Mouse (Mus musculus) MEL (cell line): ENCODE data around the gene Tmem184a.

Experiments used
- CHD2 ChIP-seq: IDR thresholded peaks from 2 replicates; pipeline ENCODE4 v1.6.1; 2011; ENCODE audit warnings: low read length, improper control_type of control experiment
- CTCF ChIP-seq, 3 experiments: IDR thresholded peaks in 2 of 3; conservative IDR thresholded peaks in 1 of 3; 2 replicates each; pipeline ENCODE4 v1.5.1; 2011 to 2012; ENCODE audit warnings: low read length in 3 of 3, low read depth in 2 of 3, mild to moderate bottlenecking in 2 of 3, improper control_type of control experiment in 1 of 3, inconsistent platforms in 1 of 3, mixed read lengths in 1 of 3, moderate library complexity in 1 of 3; ENCODE audit not compliant: control insufficient read depth in 1 of 3, insufficient read depth in 1 of 3, poor library complexity in 1 of 3, severe bottlenecking in 1 of 3
- E2F4 ChIP-seq: IDR thresholded peaks from 2 replicates; pipeline ENCODE4 v1.6.1; 2011; ENCODE audit warnings: low read depth, low read length, improper control_type of control experiment, borderline replicate concordance
- EP300 ChIP-seq, 2 experiments: IDR thresholded peaks; 2 replicates each; pipeline ENCODE4 v1.6.1; 2011; ENCODE audit warnings: improper control_type of control experiment in 2 of 2, low read length in 2 of 2, low read depth in 1 of 2, mild to moderate bottlenecking in 1 of 2
- ETS1 ChIP-seq: IDR thresholded peaks from 2 replicates; pipeline ENCODE4 v1.6.1; 2012; ENCODE audit warnings: low read depth, mild to moderate bottlenecking, inconsistent platforms, low read length, improper control_type of control experiment, moderate library complexity
- GATA1 ChIP-seq: IDR thresholded peaks from 2 replicates; pipeline ENCODE4 v1.6.1; 2011; ENCODE audit warnings: low read depth, low read length, improper control_type of control experiment
- MAZ ChIP-seq: IDR thresholded peaks from 2 replicates; pipeline ENCODE4 v1.6.1; 2012; ENCODE audit warnings: low read depth, mild to moderate bottlenecking, inconsistent platforms, low read length, improper control_type of control experiment
- POLR2A ChIP-seq, 2 experiments: IDR thresholded peaks; 2 replicates each; pipeline ENCODE4 v1.6.1; 2011 to 2012; ENCODE audit warnings: low read length in 2 of 2, mild to moderate bottlenecking in 2 of 2, control low read depth in 1 of 2, improper control_type of control experiment in 1 of 2, low read depth in 1 of 2, moderate library complexity in 1 of 2; ENCODE audit not compliant: control insufficient read depth in 1 of 2, insufficient read depth in 1 of 2, poor library complexity in 1 of 2
- TCF12 ChIP-seq: IDR thresholded peaks from 2 replicates; pipeline ENCODE4 v1.6.1; 2014; ENCODE audit warnings: low read depth, mild to moderate bottlenecking, inconsistent platforms, low read length, improper control_type of control experiment, moderate library complexity
- UBTF ChIP-seq: IDR thresholded peaks from 2 replicates; pipeline ENCODE4 v1.6.1; 2012; ENCODE audit warnings: low read depth, mild to moderate bottlenecking, inconsistent platforms, low read length, improper control_type of control experiment, moderate library complexity, borderline replicate concordance; ENCODE audit not compliant: insufficient read depth
- ZNF384 ChIP-seq: IDR thresholded peaks from 2 replicates; pipeline ENCODE4 v1.6.1; 2012; ENCODE audit warnings: low read depth, mild to moderate bottlenecking, inconsistent platforms, low read length, improper control_type of control experiment

DNA sequence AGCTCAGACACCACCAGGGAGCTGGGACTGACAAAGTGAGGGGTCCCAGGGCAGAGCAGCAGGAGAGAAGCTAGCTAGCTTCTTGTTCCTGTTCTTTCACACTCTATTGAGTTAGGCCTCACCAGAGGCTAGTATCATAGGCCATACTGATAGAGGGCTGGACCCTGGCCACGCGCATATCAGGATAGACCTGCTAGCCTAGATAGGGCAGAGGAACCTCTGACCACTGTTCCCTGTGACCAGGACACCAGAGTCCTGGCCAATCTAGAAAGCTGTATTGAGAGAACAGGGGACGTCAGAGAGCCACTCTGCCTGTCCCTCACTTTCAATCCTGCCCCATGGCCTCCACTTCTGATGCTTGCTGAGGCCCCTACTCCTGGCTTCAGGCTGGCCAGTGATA is 1.7 kb downstream of the Tmem184a start:
- TF ChIP-seq ETS1 (no peak), CHD2 (no peak), EP300 (IDR thresholded peaks at IDR 0.05; ENCODE audit: low read depth in 1 of 2, low read length in 2 of 2) (peak in 1 of 2 experiments; percentile 48; a peak in 2 of 4 replicates), GATA1 (0 out of 2 replicates have a peak, but pooled peaks have one; percentile 24), E2F4 (no peak), POLR2A (IDR thresholded peaks at IDR 0.05; ENCODE audit: control insufficient read depth in 1 of 2, insufficient read depth in 1 of 2, low read depth in 1 of 2, low read length in 2 of 2, poor library complexity in 1 of 2) (no peak), CTCF (IDR thresholded peaks at IDR 0.05 in 2 of 3, conservative IDR thresholded peaks at IDR 0.05 in 1 of 3; ENCODE audit: control insufficient read depth in 1 of 3, insufficient read depth in 1 of 3, low read depth in 2 of 3, low read length in 3 of 3, poor library complexity in 1 of 3, severe bottlenecking in 1 of 3) (no peak), TCF12 (no peak), ZNF384 (no peak), UBTF (no peak), MAZ (no peak)
